Mouse (Mus musculus) ES-Bruce4 (cell line): ENCODE measurements around the gene Proser3. TPM values are rescaled to one million over a fixed set of nuclear protein-coding genes. Genes with fewer than 3 reads are reported as not detected.
A peak's percentile ranks its signal among the peaks of the same experiment; 100 is the strongest.

Experiments used
- H3K27ac ChIP-seq: 2 replicates; pipeline ENCODE4 v1.5.1; 2012; ENCODE audit warnings: low read length, inconsistent platforms; ENCODE audit not compliant: insufficient read depth
- H3K27me3 ChIP-seq: 2 replicates; pipeline ENCODE4 v1.6.1; 2012; ENCODE audit warnings: mild to moderate bottlenecking, low read length, inconsistent platforms; ENCODE audit not compliant: control insufficient read depth, poor library complexity, insufficient read depth, severe bottlenecking
- H3K36me3 ChIP-seq: 2 replicates; pipeline ENCODE4 v1.6.1; 2012; ENCODE audit warnings: inconsistent platforms, mild to moderate bottlenecking, low read length, moderate library complexity; ENCODE audit not compliant: control insufficient read depth, poor library complexity, insufficient read depth, severe bottlenecking
- H3K4me1 ChIP-seq: one replicate; pipeline ENCODE4 v1.8.1; 2011; ENCODE audit warnings: low read length; ENCODE audit not compliant: control insufficient read depth, insufficient read depth
- H3K4me3 ChIP-seq: 2 replicates; pipeline ENCODE4 v1.5.1; 2011; ENCODE audit warnings: low read depth, mild to moderate bottlenecking, low read length
- H3K9ac ChIP-seq: 2 replicates; pipeline ENCODE4 v1.6.1; 2012; ENCODE audit warnings: low read depth, mild to moderate bottlenecking, inconsistent platforms; ENCODE audit not compliant: poor library complexity, severe bottlenecking
- H3K9me3 ChIP-seq: replicated peaks from 2 replicates; pipeline ENCODE4 v1.6.1; 2012; ENCODE audit warnings: mild to moderate bottlenecking, low read length, inconsistent platforms; ENCODE audit not compliant: control insufficient read depth, poor library complexity, insufficient read depth, severe bottlenecking
- CTCF ChIP-seq: IDR thresholded peaks from one replicate; pipeline ENCODE4 v1.8.1; 2011; ENCODE audit warnings: low read depth, low read length
- EP300 ChIP-seq: IDR thresholded peaks from 2 replicates; pipeline ENCODE4 v1.6.1; 2011; ENCODE audit warnings: low read depth, low read length; ENCODE audit not compliant: insufficient read depth
- POLR2A ChIP-seq: IDR thresholded peaks from one replicate; pipeline ENCODE4 v1.8.1; 2011; ENCODE audit warnings: low read length; ENCODE audit not compliant: insufficient read depth
- polyA plus RNA-seq: library from polyadenylated mRNA; stranded (reverse); fragments of >200 nt; gene quantifications from 2 replicates; pipeline ENCODE4 v1.2.4, GENCODE M21; 2011; ENCODE audit warnings: low read depth; ENCODE audit not compliant: missing spikeins, insufficient read depth, insufficient read length

Proser3 gene
- polyA plus RNA-seq, 1 experiment, result 17.3 TPM

GRCm38 (mm10) chr7:30594510-30595024 lies 42.5 kb upstream of the Proser3 start:
- H3K4me3 ChIP-seq, result no peak overlapping the region
- H3K36me3 ChIP-seq, result no peaks in the 10 kb centered on the region
- no peak for TF ChIP-seq EP300
- TF ChIP-seq CTCF, result no peak
- TF ChIP-seq POLR2A, result no peak
- peaks cover 9% of the 10 kb centered on the region for H3K4me1 ChIP-seq
- no peaks in the 10 kb centered on the region for H3K9me3 ChIP-seq
- no peak overlapping the region for H3K9ac ChIP-seq
- no peaks in the 10 kb centered on the region for H3K27me3 ChIP-seq
- no peak overlapping the region for H3K27ac ChIP-seq

- Histone ChIP-seq H3K9ac (no peak overlapping the region), H3K9me3 (no peaks in the 10 kb centered on the region), H3K36me3 (no peaks in the 10 kb centered on the region), H3K4me1 (peaks cover 9% of the 10 kb centered on the region), H3K27ac (no peak overlapping the region), H3K27me3 (no peaks in the 10 kb centered on the region), H3K4me3 (no peak overlapping the region)
- no peak for TF ChIP-seq CTCF
- TF ChIP-seq POLR2A, result no peak
- no peak for TF ChIP-seq EP300
Measured at GRCm38 (mm10) chr7:30593579-30594509, 41.7 kb upstream of the Proser3 start.

GRCm38 (mm10) chr7:30592772-30593423 lies 40.8 kb upstream of the Proser3 start:
- Histone ChIP-seq H3K27ac (no peak overlapping the region), H3K9ac (no peak overlapping the region), H3K27me3 (no peaks in the 10 kb centered on the region), H3K9me3 (no peaks in the 10 kb centered on the region), H3K36me3 (no peaks in the 10 kb centered on the region), H3K4me3 (peak overlapping the region; percentile 11; the same call in 1 of the 2 replicates), H3K4me1 (peaks cover 9% of the 10 kb centered on the region)
- TF ChIP-seq CTCF (no peak), POLR2A (no peak), EP300 (no peak)

GRCm38 (mm10) chr7:30591605-30591951 lies 39.5 kb upstream of the Proser3 start:
- Histone ChIP-seq H3K4me1 (peaks cover 9% of the 10 kb centered on the region), H3K27ac (no peak overlapping the region), H3K27me3 (no peaks in the 10 kb centered on the region), H3K9ac (peak overlapping the region; percentile 16), H3K36me3 (peaks cover under 1% of the 10 kb centered on the region; the same call in 1 of the 2 replicates), H3K4me3 (no peak overlapping the region), H3K9me3 (no peaks in the 10 kb centered on the region)
- no peak for TF ChIP-seq POLR2A
- no peak for TF ChIP-seq CTCF
- TF ChIP-seq EP300, result no peak

GRCm38 (mm10) chr7:30590927-30591604 lies 39.0 kb upstream of the Proser3 start:
- Histone ChIP-seq H3K4me1 (peaks cover 9% of the 10 kb centered on the region), H3K27me3 (no peaks in the 10 kb centered on the region), H3K27ac (no peak overlapping the region), H3K9ac (peak overlapping the region; percentile 78), H3K4me3 (no peak overlapping the region), H3K36me3 (peaks cover 5% of the 10 kb centered on the region), H3K9me3 (no peaks in the 10 kb centered on the region)
- no peak for TF ChIP-seq POLR2A
- no peak for TF ChIP-seq CTCF
- no peak for TF ChIP-seq EP300
